Mouse (Mus musculus): ENCODE results near the gene Bhlhe23.

Gene Bhlhe23

DNA sequence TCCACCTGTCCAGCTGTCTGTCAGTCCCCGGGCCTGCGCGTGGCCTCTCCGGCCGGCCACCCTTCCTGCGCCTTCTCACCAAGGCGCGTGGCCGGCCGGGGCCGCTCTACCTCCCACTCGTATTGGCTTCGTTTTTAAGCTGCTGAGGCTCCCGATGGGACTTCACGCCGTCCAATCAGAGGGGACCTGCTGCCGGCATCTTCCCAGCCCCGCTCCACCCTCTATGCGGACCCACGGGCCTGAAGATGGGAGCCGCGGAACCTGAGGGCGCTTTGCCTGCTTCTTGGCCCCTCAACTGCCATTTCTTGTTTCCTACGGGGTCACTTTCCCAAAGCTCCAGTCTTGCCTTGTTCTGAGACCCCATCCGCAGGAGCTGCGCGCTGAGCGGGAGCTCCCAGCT is at the start of gene Bhlhe23:
Gene Bhlhe23 (minus strand): TSS at position 108 of the 400 bp plus-strand sequence.
- no peak for DNase-seq

DNA sequence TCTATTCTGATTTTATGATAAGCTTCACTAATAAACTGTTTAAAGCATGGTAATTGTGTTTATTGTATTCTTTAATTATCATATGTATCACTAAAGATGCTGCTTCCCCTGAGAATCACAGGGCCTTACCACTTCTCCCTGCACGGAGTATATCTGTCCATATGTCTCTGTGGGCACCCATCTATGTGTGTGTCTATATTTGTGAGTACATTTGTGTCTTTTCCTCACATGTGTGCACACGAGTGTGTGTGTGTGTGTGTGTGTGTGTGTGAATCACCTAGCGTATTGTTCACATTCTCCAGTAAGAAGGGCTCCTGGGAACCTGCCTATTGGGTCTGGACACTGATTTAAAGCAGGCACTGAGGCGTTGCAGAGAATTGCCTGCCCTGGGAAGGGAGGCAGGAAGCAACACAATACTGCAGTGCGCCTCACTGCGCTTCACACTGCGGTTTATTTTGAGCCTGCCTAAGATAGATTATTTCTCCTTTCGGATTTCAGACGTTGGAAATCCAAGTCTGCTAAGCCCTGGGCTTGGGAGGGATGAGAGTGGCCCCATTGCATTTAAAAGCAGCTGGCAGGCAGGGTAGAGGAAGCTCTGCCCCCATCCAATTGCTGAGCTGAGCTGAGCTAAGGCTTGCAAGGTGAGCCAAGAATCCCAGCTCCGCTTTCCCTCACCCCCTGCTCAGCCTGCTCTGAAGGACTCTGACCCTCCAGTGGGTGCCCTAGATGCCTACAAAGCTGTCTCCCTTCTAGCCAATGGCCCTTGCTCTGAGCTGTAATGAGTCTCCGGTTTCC is 48.6 kb upstream of the Bhlhe23 start:
- no peak for DNase-seq

DNA sequence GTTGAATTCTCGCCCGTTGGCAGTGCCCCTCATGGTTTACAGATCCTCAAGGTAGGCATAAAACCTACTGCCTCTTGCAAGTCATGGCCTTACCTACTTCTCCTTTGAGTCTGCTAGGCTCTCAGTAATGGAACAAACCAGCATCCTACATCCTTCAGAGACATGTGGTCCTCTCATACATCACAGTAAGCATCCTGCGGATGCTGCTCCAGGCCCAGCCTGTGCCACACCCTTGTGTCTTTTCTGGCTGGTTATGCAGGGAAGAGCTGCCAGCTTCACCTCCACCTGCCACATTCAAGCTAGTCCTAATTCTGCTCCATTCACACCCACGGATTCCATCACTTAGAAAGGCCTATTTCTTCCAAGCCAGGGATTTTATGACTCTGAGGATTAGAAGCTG is 48.0 kb upstream of the Bhlhe23 start:
- no peak for DNase-seq

DNA sequence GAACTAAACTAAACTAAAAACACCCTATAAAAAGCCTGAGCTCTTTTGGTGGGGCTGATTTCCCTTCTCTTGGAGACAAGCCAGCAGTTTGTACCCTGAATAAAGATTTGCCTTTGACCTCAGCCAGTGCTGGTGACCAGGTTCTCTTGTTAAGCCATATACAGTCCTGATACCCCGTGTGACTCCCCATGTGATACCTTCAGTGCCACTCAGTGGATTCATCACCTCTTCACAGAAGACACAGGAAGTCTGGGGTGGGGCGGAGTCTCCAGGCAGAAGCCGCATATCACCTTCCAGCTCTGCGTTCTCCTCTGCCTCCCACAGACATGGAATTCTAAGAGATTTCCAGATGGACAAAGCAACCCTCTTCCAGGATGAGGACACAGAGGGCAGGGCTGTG is 47.4 kb upstream of the Bhlhe23 start:
- DNase-seq: no peak

DNA sequence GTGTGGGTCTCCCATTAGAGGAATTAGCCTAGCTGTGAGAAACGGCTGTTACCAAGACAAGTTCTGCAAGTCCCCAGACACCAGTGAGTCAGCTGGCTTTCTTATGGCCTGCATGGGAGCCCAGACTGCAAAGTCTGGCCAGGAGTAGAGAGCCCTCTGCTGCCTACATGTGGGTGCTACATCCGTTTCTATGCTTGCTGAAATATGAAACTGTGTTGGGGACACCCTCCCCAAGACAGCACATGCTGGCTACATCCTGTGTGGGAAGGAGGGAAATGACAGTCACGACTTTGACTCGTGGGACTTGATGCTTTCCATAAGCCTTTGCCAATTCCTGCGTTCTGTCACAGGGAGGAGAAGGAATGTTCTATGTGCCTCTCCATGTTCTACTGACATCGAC is 45.8 kb upstream of the Bhlhe23 start:
- DNase-seq: peak; percentile 8

DNA sequence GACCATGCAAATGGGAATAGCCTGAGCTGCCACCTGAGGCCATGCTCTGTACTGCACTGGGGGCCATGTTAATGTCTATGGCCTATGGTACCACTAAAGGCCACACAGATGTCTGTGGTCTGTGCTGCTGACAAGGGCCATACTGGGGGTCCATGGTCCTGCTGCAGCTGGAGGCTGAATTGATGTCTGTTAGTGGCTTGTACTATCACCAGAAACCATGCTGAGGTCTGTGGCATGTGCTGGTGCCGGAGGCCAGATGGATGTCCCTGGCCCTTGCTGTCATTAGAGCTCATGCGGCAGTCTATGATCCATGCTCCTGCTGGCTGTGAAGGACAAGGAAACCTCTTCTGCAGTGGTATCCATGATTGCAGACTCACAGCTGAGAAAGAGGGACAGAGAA is 42.8 kb upstream of the Bhlhe23 start:
- DNase-seq: no peak

DNA sequence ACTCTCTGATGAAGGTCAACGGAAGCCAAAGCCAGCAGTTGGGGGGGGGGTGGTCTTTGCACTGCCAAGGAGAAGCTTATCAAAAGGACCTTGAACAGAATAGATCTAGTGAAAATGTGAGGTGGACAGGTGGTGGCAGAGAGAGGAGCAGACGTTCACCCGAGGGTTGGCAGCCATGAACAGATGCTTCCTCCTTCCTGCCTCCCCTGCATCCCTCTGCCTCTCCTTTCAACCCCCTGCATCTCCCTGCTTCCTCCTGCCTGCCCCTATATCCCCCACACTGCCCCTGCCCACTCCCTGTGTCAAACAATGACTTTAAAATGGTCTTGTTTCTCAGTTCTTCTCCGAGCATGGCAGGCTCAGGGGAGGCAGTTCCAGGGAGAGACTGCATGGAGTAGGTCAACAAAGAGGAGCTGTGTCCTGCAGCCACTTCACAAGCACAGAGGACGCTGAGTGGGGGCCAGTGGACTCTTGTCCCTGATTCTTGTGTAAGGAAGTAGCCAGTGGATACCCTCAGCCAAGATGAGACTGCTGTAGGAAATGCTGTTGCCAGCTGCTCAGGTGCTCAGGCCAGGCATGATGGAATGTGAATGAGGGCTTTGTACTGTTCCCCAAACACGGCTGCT is 39.9 kb upstream of the Bhlhe23 start:
- DNase-seq: no peak

DNA sequence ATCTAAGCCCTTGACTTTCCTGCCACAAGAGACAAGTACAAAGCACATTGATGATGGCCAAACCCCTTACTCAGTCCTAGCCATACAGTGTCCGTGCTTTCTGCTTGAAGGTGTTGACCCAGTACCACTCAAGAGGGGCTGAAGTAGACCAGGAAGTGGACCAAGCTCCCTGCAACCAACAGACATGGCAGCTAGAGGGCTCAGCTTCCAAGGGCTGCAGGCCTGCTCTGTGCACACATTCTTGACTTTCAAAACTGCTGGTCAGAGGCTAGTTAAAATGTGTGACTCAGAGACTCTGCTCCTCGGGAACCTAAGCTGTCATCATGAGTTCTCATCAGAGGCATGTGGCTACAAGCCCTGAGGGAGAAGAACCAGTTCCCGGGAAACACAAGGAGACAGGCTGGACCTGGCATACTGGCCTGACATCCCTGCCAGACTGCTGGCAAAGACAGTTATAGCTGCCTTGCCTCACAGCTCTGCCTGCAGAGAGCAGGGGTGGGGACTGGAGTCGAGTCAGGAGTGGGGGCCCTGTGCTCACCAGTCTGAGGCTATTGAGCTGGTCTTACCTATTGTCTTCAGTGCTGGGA is 37.4 kb upstream of the Bhlhe23 start:
- DNase-seq: no peak

DNA sequence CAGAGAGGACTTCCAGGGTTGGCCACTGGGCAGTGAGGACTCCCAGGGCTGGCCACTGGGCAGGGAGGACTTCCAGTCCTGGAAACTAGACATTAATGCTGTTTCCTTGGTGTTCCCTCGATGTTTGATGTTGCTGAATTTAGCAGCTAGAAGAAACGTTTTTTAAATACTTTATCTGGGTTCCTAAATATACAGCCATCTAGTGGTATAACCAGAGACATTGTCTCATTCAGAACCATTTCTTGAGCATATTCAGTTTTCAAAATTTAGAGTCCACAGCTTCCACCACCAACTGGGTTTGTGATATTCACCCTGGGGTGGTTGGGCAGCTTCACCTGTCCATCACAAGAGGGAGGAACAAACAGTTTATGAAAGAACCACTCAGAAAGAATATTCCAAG is 34.3 kb upstream of the Bhlhe23 start:
- no peak for DNase-seq

DNA sequence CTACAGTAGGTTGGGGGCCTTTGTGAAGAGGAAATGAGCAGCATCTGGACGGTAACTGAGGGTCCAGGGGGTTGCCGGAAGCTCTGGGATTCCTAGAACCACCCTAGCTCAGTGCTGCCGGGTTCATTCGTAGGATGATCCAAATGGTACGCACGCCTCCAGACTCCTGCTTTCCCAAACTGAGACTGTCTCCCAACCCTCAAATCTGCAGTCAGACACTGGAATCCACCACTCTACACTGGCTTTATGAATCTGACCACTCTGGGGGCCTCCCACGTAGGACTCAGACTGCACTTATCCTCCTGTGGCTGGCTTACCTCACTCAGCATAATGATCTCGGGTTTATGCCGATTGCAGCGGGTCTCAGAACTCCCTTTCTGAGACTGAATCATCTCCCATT is 32.8 kb upstream of the Bhlhe23 start:
- no peak for DNase-seq

DNA sequence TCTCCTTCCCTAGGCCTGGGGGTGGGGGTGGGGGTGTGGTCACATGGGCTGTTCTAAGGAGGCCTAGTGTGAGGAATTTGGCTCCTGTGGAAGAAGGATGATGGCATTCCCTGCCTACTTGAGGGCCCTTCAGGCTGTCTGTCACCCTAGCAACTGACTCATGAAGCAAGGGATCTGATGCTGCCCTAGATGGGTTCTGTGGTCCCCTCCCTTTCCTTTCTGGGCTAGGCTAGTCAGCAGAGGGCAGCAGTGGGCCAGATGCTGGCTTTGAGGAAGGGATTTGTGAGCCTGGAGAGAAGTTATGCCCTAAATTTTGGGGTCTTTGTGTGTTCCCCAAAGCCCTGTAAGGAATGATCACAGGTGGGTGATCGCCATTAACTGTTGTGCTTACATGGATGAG is 29.3 kb upstream of the Bhlhe23 start:
- peak; percentile 8 for DNase-seq

DNA sequence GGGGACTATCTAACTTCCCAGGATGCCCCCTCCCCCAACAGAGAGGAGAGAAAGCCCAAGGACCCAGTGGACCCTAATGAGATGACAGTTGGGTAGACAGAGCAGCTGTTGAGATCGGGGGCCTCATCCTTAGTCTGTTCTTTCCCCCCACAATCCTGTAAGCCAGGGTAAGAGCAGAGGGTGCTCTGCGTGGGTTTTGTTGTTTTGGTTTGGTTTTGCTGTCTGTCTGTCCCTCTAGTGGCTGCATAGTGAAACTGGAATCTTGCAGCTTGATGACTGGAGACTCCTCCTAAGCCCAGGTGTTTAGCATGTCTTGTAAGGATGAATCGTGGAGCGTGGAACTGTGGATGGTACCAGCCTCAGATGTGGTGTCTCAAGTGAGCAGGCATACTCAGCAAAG is 19.3 kb upstream of the Bhlhe23 start:
- no peak for DNase-seq

DNA sequence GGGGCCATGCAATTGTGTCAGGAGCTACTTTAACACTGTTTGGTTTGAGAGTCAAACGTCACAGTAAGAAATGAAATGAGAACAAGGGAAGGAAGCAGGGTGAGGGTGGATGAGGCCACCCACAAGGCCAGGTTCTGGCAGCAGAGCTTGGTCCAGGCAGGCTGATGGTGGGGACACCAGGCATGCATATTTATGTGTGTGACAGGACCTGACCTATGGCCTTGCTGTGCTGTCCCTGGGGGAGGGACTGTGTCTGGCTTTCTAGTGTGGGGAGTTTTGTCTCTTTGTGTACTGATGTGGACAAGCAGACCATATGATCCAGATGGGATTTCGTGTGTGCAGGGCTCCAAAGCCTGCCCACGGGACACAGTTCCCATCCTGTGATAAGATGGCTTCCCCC is 18.9 kb upstream of the Bhlhe23 start:
- DNase-seq: no peak

DNA sequence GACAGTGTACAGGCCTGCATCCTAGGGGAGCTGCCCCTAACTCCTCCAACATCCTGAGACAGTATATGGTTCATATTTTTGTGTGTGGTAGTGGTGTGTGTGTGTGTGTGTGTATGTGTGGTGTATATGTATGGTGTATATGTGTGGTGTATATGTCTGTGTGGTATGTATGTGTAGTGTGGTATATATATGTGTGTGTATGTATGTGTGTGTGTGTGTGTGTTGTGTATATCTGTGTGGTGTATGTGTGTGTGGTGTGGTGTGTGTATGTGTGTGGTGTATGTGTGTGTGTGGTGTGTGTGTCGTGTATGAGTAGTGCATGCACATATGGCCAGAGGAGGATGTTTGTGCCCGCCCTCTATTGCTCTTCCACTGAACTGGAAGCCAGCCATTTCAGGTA is 17.7 kb upstream of the Bhlhe23 start:
- no peak for DNase-seq

DNA sequence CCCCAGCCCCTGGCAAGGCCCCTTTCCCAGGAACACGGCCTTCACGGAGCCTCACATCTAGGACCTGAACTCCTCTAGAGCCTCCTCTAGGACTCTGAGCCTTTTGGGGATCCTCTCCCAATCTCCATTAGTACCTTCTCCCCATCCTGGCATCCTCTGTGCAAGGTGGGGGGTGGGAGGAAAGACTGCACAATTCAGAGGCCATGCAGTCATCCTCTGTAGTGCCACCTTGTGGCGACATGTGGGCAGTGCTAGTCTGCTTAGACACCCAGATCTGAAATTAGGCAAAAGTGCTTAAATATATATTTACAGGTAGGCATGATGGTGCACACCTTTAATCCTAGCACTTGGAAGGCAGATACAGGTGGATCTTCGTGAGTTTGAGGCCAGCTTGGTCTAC is 15.0 kb upstream of the Bhlhe23 start:
- DNase-seq: peak; percentile 54

DNA sequence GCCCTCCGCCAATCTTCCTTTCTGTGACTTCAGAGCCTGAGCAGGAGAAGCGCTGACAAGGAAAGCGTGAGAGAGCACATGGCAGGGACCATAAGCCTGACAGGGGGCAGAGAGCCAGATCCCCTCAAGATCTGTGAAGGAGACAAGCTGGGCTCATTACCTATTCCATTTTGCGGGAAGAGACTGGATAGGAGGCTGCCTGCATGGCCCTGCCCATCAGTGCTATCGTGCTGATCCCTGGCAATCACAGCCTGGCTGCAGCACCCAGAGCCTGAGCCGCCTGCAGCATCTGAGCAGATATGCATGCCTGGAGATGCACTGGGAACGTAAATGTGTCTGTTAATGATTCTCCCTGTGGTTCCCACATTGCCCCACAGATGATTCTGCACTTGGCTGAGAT is 12.1 kb upstream of the Bhlhe23 start:
- DNase-seq: no peak

DNA sequence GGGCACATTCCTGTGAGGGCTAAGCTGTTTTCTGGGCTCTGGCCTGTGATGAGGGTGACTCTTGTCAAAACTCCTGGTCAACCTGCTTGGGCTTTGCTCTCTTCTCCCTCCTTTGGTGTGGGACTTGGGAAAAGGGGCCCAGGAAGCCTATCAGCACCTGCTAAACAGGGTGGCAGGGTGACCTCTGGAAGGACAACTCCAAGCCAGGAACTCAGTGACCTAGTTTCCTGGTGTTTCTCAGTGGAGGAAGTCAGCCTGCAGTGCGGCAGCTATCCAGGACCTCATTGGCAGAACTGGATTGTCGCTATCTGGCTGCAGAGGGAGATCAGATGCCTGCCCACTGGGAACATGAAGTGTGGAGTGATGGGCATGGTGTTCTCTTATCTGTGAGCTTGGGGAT is 11.7 kb upstream of the Bhlhe23 start:
- no peak for DNase-seq

DNA sequence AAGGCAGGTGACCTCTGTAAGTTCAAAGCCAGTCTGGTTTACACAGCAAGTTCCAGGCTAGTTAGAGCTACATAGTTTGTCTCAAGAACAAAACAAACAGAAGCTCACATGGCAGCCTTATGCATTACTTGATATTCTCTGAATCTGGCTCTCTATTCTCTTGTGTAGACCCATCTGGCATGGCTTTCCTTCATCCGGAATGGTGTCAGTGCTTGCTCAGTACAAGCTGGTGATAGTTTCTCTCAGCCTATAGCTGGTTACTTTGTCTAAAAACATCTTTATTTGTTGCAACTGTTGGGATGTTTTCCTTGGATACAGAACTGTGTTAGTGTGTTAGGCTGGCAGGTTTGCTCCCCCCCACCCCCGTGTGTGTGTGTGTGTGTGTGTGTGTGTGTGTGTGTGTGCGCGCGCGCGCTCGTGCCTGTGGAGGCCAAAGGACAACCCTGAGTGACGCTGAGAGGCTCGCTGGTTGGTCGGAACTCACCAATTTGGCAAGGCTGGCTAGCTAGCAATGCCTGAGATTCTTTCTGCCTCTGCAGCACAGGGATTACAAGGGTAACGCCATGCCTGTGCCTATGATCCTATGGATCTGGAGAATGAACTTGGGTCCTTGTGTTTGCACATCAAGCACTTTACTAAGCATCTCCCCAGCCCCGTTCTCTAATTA is 11.0 kb upstream of the Bhlhe23 start:
- DNase-seq: no peak

DNA sequence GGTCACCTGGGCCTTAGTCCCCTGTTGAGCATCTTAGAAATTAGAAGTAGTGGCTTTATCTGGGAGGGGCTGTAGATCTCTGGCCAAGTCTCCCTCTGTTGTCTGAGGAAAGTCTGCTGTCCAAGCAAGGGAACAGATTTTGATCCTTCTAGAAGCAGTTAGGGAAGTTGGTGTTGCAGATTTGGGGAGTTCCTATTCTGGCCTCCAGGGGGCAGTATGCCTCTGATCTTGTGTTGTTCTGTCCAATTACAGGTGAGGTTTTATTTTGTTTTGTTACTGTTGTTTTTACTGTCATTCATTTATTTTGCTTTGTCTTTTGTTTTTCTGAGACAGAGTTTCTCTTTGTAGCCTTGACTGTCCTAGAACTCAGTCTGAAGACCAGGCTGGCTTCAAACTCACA is 10.0 kb upstream of the Bhlhe23 start:
- peak; percentile 43 for DNase-seq

DNA sequence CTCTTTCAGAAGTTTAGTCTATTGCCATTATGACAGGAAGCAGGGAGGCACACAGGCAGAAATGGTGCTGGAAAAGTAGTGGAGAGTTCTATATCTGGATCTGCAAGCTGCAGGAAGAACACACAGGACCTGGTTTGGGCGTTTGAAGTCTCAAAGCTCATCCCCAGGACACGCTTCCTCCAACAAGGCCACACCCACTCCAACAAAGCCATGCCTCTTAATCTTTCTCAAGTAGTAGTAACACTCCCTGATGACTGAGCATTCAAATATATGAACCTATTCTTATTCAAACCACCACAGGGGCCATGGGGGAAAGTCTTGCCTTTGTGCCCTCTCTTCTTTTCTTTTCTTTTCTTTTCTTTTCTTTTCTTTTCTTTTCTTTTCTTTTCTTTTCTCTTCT is 3.6 kb upstream of the Bhlhe23 start:
- DNase-seq: no peak

DNA sequence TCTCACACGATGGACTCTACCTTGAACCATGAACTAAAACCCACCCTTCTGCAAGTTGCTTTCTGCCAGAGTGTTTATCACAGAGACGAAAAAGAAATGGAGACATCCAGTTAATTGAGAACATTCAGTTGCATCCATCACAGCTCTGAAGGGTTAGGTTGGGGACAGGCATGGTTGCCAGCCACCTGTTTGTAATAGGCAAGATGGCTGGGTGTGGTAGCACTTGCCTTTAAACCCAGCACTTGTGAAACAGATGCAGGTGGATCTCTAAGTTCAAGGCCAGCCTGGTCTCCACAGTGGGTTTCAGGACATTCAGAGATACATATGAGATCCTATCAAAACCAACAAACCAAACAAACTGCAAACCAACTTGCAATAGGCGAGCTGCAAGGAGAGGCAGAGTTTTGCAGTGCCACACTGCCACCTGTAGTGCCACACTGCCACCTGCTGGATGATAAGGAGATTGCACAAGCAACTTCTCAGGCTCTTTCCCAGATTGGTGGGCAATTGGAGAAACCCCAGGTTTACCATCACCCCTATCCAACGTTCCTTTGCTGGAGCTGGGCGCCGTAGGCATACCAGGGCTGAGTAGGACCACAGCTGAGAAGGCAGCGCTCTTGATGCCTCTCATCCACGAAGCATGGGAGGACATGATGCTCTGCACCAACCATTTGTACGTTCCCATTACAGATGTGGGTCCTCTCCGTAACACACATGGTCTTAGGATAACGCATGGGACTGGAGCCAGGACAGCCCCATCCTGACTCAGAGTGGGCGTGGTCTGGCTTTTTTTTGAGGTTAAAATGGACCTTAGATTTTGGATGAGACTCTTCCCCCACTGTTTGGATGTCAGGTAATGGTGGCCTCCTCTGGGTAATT is 2.8 kb upstream of the Bhlhe23 start:
- peak; percentile 56 for DNase-seq

DNA sequence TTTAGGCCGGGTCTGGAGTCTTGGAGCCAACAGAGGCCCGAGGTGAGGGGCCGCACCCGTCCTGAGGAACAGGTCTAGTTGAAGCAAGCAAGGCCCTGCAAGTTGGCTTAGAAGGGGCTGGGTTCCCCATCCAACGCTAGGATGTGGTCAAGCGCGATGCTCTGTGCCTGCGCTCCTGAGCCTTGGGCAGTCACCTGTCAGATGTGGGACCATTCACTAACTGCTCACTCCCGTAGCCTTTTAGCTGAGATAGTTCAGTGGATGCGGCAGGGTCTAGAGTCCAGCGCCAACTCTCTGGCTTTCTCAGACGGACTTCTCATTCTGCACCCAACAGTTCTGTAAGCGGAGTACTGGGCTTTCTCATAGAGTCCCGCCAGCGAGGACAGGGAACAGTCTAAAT is 1.1 kb downstream of the Bhlhe23 start:
- no peak for DNase-seq

DNA sequence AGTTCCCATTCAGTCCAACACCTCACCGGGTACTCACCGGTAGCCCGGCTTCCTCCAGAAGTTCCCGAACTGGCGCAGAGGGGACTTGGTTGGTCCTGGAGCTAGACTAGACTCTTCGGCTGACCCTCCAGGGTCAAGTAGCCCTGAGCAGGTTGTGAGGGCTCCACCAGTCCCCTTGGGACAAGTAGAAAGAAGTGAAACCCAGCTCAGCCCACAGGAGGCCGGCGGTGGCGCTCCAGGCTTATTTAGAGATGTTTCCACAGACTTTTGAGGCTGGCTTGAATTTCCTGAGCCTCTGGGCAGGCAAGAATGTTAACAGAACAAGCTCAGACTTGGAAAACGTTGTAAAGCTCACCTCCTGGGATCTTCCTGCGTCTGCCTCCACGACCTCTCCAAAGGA is 1.5 kb downstream of the Bhlhe23 start:
- no peak for DNase-seq
